Mouse (Mus musculus) stomach, embryonic 15.5 days (tissue): ENCODE data around the gene Ttyh3. TPM values are rescaled to one million over a fixed set of nuclear protein-coding genes. Genes with fewer than 3 reads are reported as not detected.

Experiments
- ATAC-seq: fragments of 200-750 bp; cut with Nextera tagmentation; 2 replicates; pipeline ENCODE4 v1.8.0; 2017; ENCODE audit warnings: low read depth, moderate number of reproducible peaks, moderate TSS enrichment; ENCODE audit not compliant: insufficient read depth, low FRiP score
- H3K27ac ChIP-seq: fragments of 300-500 bp; sonication (generic); 2 replicates; pipeline ENCODE4 v1.5.1; 2015; ENCODE audit warnings: mild to moderate bottlenecking, inconsistent platforms
- H3K27me3 ChIP-seq: fragments of 300-500 bp; sonication (generic); replicated peaks from 2 replicates; pipeline ENCODE4 v1.6.1; 2015; ENCODE audit warnings: inconsistent platforms
- H3K36me3 ChIP-seq: fragments of 300-500 bp; sonication (generic); 2 replicates; pipeline ENCODE4 v1.6.1; 2015; ENCODE audit warnings: inconsistent platforms
- H3K4me1 ChIP-seq: fragments of 300-500 bp; sonication (generic); 2 replicates; pipeline ENCODE4 v1.6.1; 2015; ENCODE audit warnings: inconsistent platforms
- H3K4me2 ChIP-seq: fragments of 300-500 bp; sonication (generic); 2 replicates; pipeline ENCODE4 v1.6.1; 2015; ENCODE audit warnings: mild to moderate bottlenecking, inconsistent platforms
- H3K4me3 ChIP-seq: fragments of 300-500 bp; sonication (generic); replicated peaks from 2 replicates; pipeline ENCODE4 v1.5.1; 2015; ENCODE audit warnings: inconsistent platforms
- H3K9ac ChIP-seq: fragments of 300-500 bp; sonication (generic); 2 replicates; pipeline ENCODE4 v1.6.1; 2015; ENCODE audit warnings: inconsistent platforms
- H3K9me3 ChIP-seq: fragments of 300-500 bp; sonication (generic); 2 replicates; pipeline ENCODE4 v1.6.1; 2016; ENCODE audit warnings: inconsistent platforms
- WGBS: fragments of 180-500 bp; shearing (Covaris S2); methylation state at CpG from one replicate; pipeline ENCODE4 v1.1.7; 2015; 5-methylcytosine and 5-hydroxymethylcytosine counted together
- polyA plus RNA-seq: library from polyadenylated mRNA; unstranded; fragments of >200 nt; fragmentation: Nextera tagmentation; extraction: Ambion mirVana; gene quantifications from 2 replicates; pipeline ENCODE4 v1.2.1, GENCODE M21; 2015

Gene Ttyh3
- polyA plus RNA-seq, 1 experiment from 2014 or later, result 31.9 TPM

DNA sequence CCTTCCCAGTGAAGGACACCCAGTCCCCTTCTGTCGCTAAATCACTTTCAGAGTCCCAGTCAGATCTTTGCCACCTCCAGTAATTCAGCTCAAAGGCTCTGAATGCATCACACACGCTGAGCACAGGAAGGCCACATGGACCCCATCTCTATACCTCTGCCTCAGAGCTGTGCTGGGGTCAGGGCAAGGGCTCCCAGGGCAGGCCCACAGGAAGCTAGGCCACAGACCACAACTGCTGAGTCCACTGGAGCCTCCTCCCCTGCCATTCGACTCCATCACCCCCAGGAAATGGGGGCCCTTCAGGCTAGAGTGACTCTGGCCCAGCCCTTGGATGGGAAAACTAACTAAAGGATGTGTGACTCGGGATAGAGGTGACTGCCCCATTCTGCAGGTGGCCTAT, 25.0 kb downstream of the Ttyh3 start:
- Histone ChIP-seq H3K9me3 (no peaks in the 10 kb centered on the region), H3K27ac (no peak overlapping the region), H3K4me2 (no peak overlapping the region), H3K9ac (no peak overlapping the region), H3K27me3 (no peaks in the 10 kb centered on the region), H3K4me1 (peaks cover 5% of the 10 kb centered on the region; the same call in 1 of the 2 replicates), H3K4me3 (no peak overlapping the region), H3K36me3 (peaks cover 47% of the 10 kb centered on the region)
- WGBS, result 79% methylated on average over 4 of the region's 4 CpGs
- no peak for ATAC-seq

DNA sequence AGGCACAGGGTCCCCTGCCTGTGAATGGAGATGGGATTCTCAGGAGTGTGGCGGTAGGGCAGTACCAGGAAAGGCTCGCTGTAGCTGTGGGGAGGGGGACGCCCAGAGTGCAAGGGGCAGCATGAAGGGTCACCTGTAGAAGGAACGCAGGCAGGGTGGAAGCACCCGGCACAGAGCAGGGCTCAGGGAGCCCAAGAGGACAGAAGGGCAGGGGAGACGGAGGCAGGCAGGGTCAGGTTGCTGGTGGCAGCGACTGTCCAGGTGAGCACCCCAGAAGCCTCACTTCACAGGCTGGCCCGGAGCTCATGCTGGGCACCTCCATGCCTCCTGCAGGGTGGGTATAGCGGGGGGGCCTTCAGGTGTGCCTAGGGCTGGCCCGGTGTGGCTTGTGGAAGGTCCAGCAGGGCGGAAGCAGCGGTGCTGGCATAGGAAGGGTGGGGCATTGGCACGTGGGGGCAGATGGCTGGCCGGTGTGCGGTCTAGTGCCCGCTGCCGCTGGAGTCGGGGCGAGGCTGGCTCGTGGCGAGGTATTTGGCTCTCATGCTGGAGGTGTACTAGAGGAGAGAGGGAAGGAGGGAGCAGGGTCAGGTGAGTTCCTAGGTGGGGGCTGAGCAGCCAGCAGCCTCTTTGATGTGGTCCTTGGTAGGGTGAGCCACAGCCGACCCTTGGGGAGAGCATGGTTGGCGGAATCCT, 25.7 kb downstream of the Ttyh3 start:
- Histone ChIP-seq H3K9me3 (no peaks in the 10 kb centered on the region), H3K27me3 (no peaks in the 10 kb centered on the region), H3K9ac (no peak overlapping the region), H3K4me3 (no peak overlapping the region), H3K27ac (no peak overlapping the region), H3K4me1 (peaks cover 5% of the 10 kb centered on the region; the same call in 1 of the 2 replicates), H3K36me3 (peaks cover 40% of the 10 kb centered on the region), H3K4me2 (no peak overlapping the region)
- WGBS, result 93% methylated on average over 23 of the region's 23 CpGs
- no peak for ATAC-seq

DNA sequence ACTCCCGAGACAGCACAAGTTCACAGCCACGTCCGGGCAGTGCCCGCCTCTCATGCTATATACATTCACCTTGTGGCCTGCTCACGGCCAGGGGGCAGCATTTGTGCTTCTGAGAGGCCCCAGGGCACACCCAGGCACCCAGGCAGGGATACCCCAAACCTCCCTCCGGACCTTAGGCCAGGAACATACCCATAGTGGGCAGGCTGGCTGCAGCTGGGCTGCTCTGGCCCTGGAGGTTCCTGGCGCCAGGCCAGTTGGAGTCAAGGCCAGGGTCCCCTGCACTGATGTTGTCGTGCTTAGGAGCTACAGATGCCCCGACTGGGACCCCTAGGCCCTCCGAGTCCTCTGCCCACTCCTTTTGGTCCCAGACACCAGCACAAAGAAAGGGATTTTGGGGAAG, 27.3 kb downstream of the Ttyh3 start:
- no peaks in the 10 kb centered on the region for H3K27me3 ChIP-seq
- ATAC-seq, result no peak
- 71% methylated on average over 10 of the region's 10 CpGs for WGBS
- H3K36me3 ChIP-seq, result peaks cover 26% of the 10 kb centered on the region; the same call in 1 of the 2 replicates
- no peak overlapping the region; the same call in 1 of the 2 replicates for H3K27ac ChIP-seq
- peaks cover 5% of the 10 kb centered on the region; the same call in 1 of the 2 replicates for H3K4me1 ChIP-seq
- H3K4me3 ChIP-seq, result no peak overlapping the region
- H3K9ac ChIP-seq, result no peak overlapping the region
- H3K9me3 ChIP-seq, result no peaks in the 10 kb centered on the region
- H3K4me2 ChIP-seq, result no peak overlapping the region

DNA sequence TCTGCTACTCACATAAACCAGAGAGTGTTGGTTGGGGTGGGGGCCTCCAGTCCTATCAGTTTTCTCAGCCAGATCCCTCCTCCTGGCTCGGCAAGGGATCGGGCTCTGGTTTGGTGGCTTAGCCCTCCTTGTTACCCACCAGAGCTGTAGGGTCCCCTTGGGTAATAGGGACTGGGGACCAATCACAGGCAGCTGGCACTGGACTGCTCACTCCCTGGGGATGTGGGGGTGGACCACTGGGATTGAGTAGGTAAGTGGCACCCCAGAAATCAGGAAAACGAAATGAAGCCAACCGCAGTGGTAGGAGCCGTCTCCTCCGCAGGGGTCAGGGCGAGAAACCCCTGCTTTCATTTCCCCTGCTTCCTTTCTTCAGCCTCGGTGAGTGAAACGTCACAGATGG, 27.7 kb downstream of the Ttyh3 start:
- ATAC-seq, result no peak
- peaks cover 26% of the 10 kb centered on the region; the same call in 1 of the 2 replicates for H3K36me3 ChIP-seq
- H3K27ac ChIP-seq, result no peak overlapping the region
- WGBS, result 62% methylated on average over 9 of the region's 9 CpGs
- no peaks in the 10 kb centered on the region for H3K9me3 ChIP-seq
- no peaks in the 10 kb centered on the region for H3K27me3 ChIP-seq
- no peak overlapping the region for H3K4me3 ChIP-seq
- H3K4me1 ChIP-seq, result peaks cover 5% of the 10 kb centered on the region; the same call in 1 of the 2 replicates
- no peak overlapping the region for H3K4me2 ChIP-seq
- H3K9ac ChIP-seq, result no peak overlapping the region

DNA sequence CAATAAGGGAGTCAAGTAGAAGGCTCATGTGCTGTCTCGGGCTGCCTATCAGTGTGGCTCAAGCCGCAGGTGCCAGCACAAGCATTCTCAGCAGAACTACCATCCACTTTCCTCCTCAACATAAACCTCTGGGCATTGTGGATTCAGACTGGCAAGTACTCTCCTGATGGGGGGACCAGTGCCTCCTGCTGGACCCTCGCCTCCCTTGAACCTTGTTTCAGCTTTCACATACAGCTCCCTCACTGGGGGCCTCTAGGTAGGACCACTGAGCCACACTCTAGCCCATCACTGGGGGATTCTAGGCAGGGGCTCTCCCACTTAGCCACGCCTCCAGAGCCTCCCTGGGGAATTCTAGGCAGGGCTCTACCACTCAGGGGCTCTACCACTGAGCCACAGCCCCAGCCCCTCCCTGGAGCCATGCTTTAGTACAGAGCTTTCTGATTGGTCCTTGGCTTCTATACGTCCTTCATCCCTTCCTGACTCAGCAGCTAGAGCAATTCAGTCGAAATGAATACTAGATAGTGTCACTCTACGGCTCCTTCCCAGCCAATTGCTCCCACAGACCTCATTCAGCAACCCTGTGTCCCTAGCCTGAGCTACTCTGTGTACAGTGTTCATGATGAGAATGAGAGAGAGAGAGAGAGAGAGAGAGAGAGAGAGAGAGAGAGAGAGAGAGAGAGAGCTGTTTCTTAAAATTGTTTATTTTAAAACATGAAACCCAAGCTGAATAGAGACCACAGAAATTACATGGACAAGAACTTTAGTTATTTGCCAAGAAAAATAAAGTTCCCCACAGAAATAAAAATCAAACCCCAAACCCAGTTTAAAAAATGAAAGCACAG, 28.7 kb downstream of the Ttyh3 start:
- H3K4me3 ChIP-seq, result no peak overlapping the region
- H3K27ac ChIP-seq, result peak overlapping the region; percentile 16; the same call in 1 of the 2 replicates
- H3K27me3 ChIP-seq, result no peaks in the 10 kb centered on the region
- no peak for ATAC-seq
- peaks cover 5% of the 10 kb centered on the region for H3K4me1 ChIP-seq
- WGBS, result 64% methylated on average over 7 of the region's 7 CpGs
- peaks cover 26% of the 10 kb centered on the region; the same call in 1 of the 2 replicates for H3K36me3 ChIP-seq
- no peaks in the 10 kb centered on the region for H3K9me3 ChIP-seq
- no peak overlapping the region for H3K9ac ChIP-seq
- H3K4me2 ChIP-seq, result no peak overlapping the region

DNA sequence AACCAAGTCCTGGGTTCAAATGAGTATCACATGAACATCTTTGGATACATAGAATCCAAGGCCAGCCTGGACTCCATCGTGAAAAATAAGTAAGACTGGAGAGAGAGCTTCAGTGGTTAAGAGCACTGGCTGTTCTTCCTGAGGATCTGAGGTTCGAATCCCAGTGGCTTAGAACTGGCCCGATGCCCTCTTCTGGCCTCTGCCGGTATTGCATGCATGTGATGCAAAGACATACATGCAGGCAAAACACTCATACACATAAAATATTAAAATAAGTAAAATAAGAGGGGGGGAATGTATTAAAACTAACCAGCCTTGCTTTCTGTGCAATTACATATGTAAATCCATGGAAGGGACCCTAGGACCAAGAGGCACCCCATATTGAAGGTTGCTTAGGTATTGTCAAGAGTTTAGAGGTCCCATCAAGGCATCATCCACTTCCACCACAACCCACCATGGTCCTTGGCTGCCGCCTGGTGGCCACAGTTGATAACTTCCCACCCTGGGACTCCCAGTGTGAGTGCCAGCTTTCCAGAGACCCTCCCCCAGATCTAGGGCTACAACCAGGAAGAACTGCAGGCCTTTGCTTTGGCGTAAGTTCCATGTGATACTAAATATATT, 29.6 kb downstream of the Ttyh3 start:
- no peak overlapping the region for H3K4me2 ChIP-seq
- H3K4me3 ChIP-seq, result no peak overlapping the region
- H3K27me3 ChIP-seq, result no peaks in the 10 kb centered on the region
- no peaks in the 10 kb centered on the region for H3K9me3 ChIP-seq
- peaks cover 8% of the 10 kb centered on the region for H3K4me1 ChIP-seq
- peaks cover 26% of the 10 kb centered on the region for H3K36me3 ChIP-seq
- WGBS, result 23% methylated on average over 6 of the region's 6 CpGs
- H3K9ac ChIP-seq, result no peak overlapping the region
- H3K27ac ChIP-seq, result peak overlapping the region; percentile 16; the same call in 1 of the 2 replicates
- ATAC-seq, result no peak; the same call in 1 of the 2 replicates

DNA sequence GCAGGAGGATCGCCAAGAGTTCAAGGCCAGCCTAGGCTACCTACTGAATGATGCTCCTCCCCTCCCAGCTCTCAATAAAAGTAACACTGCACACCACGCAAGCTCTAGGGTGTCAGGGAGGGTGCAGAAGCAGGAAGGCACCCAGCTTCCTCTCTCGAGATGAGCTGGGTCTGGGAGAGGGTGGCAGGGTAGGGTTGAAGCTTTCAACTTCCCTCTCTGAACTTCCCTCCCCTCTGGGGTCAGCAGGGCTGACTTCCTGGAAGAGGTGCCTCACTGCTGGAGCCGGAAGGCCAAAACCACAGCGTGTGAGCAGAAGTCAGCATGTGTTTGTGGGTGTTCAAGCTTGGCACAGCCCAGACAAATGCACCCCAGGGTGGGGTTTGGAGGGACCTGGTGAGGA, 31.1 kb downstream of the Ttyh3 start:
- Histone ChIP-seq H3K9ac (no peak overlapping the region), H3K36me3 (peaks cover 26% of the 10 kb centered on the region), H3K9me3 (no peaks in the 10 kb centered on the region), H3K4me1 (peaks cover 18% of the 10 kb centered on the region), H3K27me3 (no peaks in the 10 kb centered on the region), H3K4me3 (no peak overlapping the region), H3K4me2 (no peak overlapping the region), H3K27ac (peak overlapping the region; percentile 63; the same call in 1 of the 2 replicates)
- 71% methylated on average over 5 of the region's 5 CpGs for WGBS
- ATAC-seq, result no peak

DNA sequence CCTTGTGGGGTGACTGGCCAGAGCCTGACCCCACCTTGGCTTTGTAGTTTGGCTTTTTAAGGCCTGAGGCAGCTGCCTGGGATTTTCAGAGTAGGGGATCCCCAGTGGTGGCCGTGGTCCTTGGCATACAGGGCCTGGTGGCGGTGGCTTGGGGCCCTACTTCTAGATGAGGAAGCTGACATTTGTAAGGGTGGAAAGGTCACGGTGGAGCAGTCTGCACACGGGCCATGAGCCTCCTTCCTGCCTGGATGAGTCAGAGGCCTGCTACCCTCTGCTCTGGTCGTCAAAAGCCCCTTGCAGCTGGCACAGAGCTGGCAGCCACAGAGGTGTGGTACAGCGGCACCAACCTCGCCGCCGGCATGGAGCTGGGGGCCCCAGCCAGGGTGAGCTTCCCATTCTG, 32.1 kb downstream of the Ttyh3 start:
- Histone ChIP-seq H3K27me3 (no peaks in the 10 kb centered on the region), H3K4me2 (no peak overlapping the region), H3K9me3 (no peaks in the 10 kb centered on the region), H3K4me1 (peaks cover 24% of the 10 kb centered on the region), H3K27ac (peak overlapping the region; percentile 63), H3K36me3 (peaks cover 23% of the 10 kb centered on the region), H3K4me3 (no peak overlapping the region), H3K9ac (no peak overlapping the region)
- no peak for ATAC-seq
- WGBS, result 56% methylated on average over 9 of the region's 9 CpGs

DNA sequence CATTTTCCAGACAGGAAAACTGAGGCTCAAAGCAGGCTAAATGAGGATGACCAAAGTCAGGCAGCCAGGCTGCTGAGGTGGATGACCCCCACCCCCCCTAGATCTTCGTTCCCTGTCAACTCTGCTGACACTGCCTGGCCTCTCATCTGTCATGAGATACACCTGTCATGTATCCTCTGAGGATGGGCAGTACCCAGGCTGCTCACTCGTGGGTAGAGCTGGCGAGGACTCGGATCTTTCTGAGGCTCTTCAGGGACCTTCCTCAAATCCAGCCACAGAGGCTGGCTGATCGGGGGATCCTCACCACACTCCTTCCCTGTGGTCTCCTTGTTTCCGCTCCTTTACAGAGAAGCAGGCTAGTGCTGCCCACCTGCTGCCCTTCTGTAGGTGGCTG, 32.7 kb downstream of the Ttyh3 start:
- WGBS, result 76% methylated on average over 6 of the region's 6 CpGs
- H3K4me1 ChIP-seq, result peaks cover 28% of the 10 kb centered on the region
- no peak for ATAC-seq
- no peak overlapping the region for H3K4me3 ChIP-seq
- peak overlapping the region; percentile 57; the same call in 1 of the 2 replicates for H3K27ac ChIP-seq
- H3K27me3 ChIP-seq, result no peaks in the 10 kb centered on the region
- H3K9ac ChIP-seq, result no peak overlapping the region
- peaks cover 18% of the 10 kb centered on the region for H3K36me3 ChIP-seq
- no peaks in the 10 kb centered on the region for H3K9me3 ChIP-seq
- H3K4me2 ChIP-seq, result no peak overlapping the region

DNA sequence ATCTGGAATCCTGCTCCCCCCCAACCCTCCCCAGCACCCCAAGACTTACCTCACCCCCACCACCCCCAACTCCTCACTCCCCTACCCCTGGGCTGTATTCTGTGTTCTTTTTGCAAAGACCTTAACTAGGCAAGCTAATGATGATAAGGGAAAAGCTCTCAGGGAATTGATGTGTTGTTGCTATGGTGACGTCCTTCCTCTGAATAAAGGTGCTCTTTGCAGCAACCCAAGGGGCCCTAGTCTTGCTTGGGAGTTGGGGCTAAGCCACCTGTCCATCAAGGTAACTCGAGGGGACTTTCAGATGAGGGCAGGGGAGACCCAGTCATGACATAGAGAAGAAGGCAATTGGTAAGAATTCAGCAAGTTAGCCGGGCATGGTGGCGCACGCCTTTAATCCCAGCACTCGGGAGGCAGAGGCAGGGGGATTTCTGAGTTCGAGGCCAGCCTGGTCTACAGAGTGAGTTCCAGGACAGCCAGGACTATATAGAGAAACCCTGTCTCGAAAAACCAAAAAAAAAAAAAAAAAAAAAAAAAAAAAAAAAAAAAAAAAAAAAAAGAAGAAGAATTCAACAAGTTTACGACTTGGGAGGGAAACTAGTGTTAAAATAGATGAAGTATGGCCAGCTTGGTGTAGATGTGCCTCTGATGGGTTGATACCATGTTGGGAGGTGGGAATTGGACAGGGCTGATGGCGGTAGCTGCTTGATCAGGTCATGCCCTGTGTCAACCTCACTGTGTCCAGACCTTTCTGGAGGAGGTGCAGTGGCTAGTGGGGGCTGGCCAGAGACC, 33.3 kb downstream of the Ttyh3 start:
- Histone ChIP-seq H3K27ac (no peak overlapping the region), H3K9ac (no peak overlapping the region), H3K9me3 (no peaks in the 10 kb centered on the region), H3K4me2 (no peak overlapping the region), H3K27me3 (no peaks in the 10 kb centered on the region), H3K36me3 (peaks cover 18% of the 10 kb centered on the region), H3K4me3 (no peak overlapping the region), H3K4me1 (peaks cover 34% of the 10 kb centered on the region)
- no peak for ATAC-seq
- 77% methylated on average over 10 of the region's 10 CpGs for WGBS

DNA sequence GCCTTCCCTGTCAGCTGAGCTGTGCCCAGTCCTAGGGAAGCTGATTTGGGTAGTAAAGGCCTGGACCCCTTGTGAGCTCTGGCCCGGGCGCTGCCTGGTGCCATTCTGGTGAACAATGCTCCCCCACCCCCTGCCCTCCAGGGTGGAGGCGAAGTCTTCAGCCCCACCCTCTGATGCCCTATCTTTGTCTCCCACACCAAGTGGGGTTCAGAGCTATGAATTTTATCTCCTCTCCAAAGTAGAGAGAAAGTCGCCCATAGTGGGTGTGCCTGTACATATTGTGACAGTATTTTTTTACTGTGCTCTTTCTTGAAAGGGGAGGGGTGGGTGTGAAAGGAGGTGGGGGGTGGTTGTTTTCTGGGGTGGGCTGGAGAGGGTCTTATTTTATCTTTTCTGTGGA, 34.0 kb downstream of the Ttyh3 start:
- H3K4me1 ChIP-seq, result peaks cover 40% of the 10 kb centered on the region
- H3K4me3 ChIP-seq, result no peak overlapping the region
- no peak overlapping the region for H3K4me2 ChIP-seq
- H3K36me3 ChIP-seq, result peaks cover 18% of the 10 kb centered on the region
- WGBS, result 76% methylated on average over 4 of the region's 4 CpGs
- no peaks in the 10 kb centered on the region for H3K9me3 ChIP-seq
- no peak overlapping the region for H3K9ac ChIP-seq
- no peak for ATAC-seq
- H3K27ac ChIP-seq, result no peak overlapping the region
- H3K27me3 ChIP-seq, result no peaks in the 10 kb centered on the region
